Mouse (Mus musculus) stomach, postnatal 0 days (tissue): Measurements from ENCODE around the gene Mtmr11.

Source experiments
- CTCF ChIP-seq: IDR thresholded peaks from 2 replicates; pipeline ENCODE4 v1.5.1; 2016; ENCODE audit warnings: antibody characterized with exemption, low read depth, mild to moderate bottlenecking, moderate library complexity
- EP300 ChIP-seq: optimal IDR thresholded peaks from 2 replicates; pipeline ENCODE3; 2016; ENCODE audit warnings: antibody characterized with exemption

GRCm38 (mm10) chr3:96171583-96172196 lies 9.9 kb downstream of the Mtmr11 start:
- TF ChIP-seq CTCF (no peak), EP300 (no peak)
